Mouse (Mus musculus) CD8-positive naive resting alpha-beta T cell, adult 2 months (primary cell): Measurements from ENCODE around the gene C2cd3.

Source experiments
- DNase-seq, 2 experiments: peaks; one replicate each; pipeline ENCODE4 v3.0.0; 2022; ENCODE audit warnings: low read depth in 2 of 2, low spot score in 2 of 2

C2cd3 gene

DNA sequence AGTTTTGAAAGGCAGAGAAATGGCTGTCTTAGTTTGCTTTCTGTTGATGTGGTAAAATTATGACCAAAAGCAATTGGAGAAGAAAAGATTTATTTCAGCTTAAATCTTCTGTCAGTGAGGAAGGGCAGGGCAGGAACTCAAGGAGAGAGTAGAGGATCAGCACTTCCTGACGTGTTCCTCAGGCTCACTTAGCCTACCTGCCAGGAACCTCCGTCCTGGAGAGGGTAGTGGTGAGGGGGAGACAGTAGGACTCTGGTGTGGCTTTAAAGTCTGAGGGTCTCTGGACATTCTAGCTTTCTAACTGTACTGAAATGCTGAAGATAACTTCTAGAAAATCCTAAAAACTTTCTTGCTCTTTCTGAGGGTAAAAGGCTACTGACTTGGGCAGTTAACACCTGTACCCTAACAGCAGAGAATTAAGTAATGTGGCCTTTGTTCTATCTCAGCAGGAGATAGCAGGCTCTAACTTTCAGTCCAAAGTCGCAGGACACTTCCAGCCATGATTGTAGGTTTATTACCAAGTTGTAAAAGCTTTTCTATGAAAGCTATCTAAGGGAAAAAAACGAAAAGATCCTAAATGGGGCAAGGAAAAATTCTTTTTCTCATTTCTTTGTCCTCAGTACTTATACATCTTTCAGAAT is 29.0 kb downstream of the C2cd3 start:
- DNase-seq, result no peak

DNA sequence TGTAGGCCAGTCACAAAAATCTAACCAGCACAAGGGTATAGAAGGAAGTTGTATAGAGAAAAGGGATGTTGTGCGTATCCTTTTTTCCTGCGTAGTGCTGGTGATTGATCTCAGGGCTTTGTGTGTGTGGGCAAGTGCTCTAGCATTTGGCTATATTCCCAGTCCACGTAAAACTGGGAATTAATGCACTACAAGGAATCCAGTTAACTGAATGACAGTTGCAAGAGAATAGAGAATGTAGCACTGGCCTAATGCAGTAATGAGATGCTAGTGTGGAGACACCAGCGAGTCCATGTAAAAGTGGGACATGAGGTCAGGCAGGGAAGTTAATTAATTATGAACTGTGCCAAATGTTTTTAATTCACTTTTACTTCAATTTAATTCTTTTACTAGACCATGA is 30.7 kb downstream of the C2cd3 start:
- DNase-seq, result no peak

- no peak for DNase-seq
Observed at GRCm38 (mm10) chr7:100407677-100408076, 35.6 kb downstream of the C2cd3 start.

DNA sequence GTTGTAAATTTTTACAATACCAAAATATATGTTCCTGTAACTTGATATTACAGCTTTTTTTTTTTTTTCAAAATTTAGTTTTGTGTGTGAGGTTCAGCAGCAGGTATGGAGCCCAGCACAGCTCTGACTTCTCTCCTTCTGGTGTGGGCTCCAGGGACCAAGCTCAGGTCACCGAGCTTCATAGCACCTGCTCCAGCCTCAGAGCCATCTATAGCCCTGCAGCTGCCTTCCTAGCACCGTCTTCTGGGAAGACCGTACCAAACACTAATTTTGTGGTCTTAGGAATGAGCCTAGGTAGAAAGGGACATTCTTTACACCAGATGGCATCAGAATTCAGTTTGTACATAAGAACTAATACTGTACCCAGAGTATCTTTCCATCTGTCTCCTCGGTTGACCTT is 36.7 kb downstream of the C2cd3 start:
- no peak for DNase-seq

- DNase-seq, result no peak
Observed at GRCm38 (mm10) chr7:100425795-100426194, 53.8 kb downstream of the C2cd3 start.

DNA sequence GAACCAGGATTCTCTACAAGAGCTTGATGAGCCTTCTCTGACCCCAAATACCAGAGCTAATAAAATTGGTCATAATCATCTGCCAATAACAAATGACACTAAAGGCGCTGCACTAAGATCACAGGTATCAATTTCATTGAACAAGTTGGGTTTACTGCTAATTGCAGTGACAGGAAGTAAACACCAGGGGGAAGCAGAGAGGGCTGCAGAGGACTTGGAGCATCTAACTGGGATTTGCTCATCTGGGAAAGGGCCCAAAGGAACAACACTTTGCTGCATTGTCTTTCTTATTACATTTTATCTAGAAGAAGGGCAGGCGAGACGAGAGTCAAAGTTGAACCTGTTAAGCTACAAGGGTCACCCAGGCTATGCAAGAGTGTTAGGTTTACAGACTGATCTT is 57.1 kb downstream of the C2cd3 start:
- peak; percentile 25 to 42 for DNase-seq

DNA sequence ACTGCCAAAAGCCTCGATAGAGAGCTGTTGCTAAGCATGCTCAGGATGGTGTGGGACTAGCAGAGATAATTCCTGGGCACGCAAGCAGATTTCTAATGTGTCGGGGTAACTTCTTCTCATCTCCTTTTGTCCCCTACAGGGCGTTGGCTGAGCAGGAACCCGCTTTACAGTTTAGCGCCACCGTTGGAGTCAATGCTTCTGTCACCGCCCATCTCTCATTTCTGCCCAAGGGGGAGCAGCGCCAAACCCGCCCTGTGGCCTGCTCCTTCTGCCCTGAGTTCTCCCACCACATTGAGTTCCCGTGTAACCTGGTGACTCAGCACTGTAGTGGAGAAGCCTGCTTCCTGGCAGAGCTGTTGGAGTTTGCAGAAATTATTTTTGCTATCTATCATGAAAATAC is 57.9 kb downstream of the C2cd3 start:
- no peak for DNase-seq

DNA sequence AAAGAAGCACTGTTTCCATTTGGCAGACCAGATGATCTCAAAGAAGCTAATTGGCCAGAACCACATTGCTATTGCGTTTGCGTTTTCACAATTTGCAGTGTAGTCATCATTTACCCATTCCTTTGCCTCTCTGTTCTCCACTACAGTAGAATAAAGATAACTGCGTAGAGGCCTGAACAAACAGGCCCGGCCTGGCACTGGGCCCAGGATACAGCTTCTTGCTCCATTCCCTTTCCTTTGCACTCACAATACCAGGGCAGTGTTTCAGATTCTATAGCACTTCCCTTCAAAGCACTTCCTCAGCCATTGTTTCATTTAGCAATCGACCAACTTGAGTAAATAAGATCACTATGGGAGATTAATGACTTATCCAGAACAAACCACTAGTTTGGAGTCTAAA is 59.1 kb downstream of the C2cd3 start:
- no peak for DNase-seq

GRCm38 (mm10) chr7:100433295-100433694 is 61.3 kb downstream of the C2cd3 start:
- DNase-seq, result no peak

DNA sequence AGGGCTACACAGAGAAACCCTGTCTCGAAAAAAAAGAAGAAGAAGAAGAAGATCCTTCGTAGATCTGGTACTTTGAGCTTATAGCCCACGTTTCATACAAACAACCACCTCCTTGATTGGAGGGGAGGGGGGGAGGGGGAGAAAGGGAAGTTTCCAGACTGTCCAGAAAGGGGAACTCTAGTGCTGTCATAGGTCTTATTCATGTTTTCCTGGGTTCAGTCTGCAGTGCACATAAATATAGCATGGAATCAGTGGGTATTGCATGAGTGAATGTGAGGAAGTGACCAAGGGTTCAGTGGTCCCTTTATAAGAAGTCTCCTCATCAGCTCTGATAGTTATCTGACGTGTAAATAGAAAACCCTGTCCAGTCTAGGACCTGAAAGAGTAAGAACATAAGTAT is 71.7 kb downstream of the C2cd3 start:
- DNase-seq, result no peak

DNA sequence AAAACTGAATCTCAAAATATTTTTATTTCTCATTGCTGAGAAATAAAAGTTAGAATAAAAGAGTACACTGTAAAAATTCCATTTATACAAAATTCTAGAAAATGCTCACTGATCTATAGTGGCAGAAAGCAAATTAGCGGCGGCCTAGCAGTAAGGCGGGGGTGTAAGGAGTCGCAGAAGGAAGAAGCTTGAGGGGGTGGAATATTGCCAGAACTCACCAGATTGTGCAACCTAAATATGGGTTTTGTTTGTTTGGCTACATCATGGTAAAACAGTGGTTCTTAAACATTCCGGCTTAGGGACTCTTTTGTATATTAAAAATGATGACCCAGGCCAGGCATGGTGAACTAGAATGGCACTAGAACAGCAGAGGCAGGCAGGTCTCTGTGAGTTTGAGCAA is 74.2 kb downstream of the C2cd3 start:
- no peak for DNase-seq

GRCm38 (mm10) chr7:100448530-100448929 is 76.5 kb downstream of the C2cd3 start:
- no peak for DNase-seq

DNA sequence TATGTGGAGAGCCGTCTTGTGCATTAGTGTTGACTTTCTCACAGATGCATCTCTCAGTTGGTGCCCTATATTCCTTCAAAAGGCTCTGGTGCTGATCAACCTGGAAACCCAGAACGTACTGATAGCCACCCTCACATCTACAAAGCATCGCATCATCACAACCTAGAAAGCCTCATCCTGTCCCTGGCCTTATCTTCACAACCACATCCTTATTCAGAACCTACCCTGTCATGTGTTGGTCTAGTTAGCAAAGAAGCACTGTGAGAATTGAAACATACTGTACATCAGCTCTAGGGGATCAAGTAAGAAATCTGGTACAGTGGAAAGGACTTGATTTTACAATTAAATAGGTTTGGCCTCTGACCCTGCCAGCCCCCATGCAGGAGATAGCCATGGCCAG is 77.0 kb downstream of the C2cd3 start:
- no peak for DNase-seq

DNA sequence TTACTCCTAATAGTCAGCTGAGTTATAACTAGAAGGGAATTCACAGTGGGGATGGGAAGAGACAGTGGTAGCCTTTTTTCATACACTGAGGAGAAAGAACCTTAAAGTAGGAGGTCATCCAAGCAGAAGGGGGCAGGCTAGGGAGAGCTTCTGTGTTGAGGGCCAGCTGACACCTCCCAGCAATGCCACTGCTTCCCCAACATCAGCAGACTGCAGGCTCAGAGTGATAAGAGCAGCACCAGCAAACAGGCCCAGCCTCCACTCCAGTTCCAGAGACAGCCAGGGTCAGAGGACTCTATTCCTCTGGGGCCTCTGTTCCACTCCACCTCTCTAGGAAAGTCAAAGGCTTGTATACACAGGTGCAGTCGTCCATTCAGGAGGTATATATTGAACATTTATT is 86.1 kb downstream of the C2cd3 start:
- DNase-seq, result no peak

DNA sequence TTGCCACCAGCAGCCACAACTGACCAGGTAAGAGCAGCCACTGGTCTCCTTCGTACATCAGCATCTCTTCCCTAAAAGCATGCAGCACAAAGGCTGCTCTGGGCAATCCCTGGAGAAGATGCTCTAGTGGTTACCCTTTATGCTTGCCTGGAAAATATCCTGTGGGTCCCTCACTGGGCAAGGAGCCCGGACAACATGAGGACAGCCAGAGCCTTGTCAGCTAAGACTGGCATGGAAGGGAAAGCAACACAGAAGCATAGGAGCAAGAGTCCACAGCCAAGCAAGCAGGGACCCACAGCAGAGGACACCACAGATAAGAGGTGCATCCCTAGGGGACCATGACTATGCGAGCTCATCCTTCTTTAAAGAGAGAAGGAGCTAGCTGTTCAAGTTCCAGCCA is 87.8 kb downstream of the C2cd3 start:
- no peak for DNase-seq

DNA sequence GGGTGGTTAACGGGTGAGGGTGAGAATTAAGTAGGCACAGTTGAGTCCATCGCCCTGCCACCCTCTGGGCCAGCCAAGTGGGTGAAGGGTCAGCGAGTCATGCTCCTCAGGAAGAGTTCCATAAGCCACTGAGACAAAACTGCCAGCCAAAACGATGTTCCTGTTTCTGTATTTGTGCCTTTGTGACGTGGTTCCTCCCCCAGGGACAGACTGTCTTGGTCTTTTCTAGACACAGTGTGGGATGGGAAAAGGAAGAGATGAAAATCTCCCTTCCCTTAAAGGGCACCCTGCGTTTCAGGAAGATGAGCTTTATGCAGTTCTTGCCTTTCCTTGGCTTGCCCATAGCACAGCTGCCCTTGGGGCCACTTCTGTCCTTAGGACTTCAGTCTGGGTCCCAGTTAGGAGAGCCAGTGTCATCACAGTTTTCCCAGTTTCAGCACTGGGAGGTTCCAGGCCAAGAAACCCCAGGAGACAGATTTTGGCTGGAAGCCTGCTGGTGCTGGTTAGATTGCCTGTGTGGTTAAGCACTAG is 89.7 kb downstream of the C2cd3 start:
- no peak for DNase-seq

DNA sequence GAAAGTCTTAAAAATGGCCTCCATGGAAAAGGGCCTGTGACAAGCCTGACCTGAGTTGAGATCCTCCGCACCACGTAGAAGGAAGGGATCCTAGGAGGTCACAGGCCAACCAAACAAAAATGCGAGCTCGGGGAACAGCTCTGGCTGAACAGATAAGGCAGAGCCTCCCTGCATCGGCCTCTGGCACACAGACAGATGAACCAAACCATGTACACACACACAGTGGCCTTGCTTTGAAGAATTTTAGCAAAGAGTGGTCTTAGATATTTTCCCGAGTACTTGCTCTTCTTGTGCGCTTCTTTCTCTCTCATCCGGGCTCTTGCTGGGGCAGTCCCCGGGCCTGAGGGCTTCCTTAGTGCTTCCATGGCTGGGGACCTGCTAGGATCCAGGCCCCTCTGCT is 91.2 kb downstream of the C2cd3 start:
- DNase-seq, result no peak

GRCm38 (mm10) chr7:100463757-100464156 is 91.7 kb downstream of the C2cd3 start:
- DNase-seq, result no peak

DNA sequence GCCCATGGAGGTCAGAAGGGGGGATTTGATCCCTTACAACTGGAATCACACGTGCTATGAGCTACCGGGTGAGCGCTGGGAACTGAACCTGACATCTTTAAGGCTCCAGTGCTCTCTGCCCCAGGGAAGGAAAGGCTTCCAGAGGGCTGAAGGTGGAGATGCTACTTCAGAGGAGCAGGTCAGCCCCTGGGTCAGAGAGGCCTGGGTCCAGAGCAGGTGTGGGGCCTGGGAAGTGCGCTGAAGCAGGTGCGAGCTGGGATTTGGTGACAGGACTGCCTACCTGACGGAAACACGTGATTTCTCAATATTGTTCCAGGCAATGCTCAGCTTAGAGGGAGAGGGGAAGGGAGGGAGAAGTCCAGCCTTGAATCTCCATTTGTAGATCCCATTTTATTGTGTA is 92.2 kb downstream of the C2cd3 start:
- no peak for DNase-seq

GRCm38 (mm10) chr7:100465248-100465647 is 93.2 kb downstream of the C2cd3 start:
- no peak for DNase-seq

DNA sequence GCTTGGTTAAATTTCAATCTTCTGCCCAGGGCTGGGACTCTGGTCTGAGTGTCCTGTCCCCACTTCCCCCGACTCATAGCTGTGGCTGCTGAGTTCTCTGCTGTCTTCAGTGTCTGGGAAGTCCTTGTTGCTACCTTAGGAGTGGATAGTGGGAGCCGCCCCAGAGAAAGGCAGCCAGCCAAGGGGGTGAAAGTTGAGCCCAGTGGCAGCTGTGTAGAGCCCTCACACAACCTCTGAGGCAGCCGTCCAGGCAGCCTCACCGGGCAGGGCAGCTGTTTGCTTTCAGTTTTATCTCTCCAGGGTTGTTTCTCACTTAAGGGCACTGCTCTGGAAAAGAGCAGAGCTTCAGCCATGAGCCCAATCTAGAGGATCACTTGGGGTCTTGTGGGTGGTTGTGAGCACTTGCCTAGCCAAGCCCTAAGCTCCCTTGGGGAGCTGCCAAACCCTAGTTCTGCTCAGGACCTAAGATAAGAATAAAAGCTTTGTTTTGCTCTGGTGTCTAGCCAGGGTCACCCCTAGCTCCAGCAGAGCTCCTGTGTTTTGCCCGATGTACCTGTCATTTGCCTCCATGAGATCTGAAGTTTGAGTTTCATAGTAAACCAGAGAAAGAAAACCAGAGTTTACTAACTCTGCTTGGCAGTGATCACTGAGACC is 93.8 kb downstream of the C2cd3 start:
- no peak for DNase-seq

GRCm38 (mm10) chr7:100466781-100467510 is 94.9 kb downstream of the C2cd3 start:
- no peak for DNase-seq
